Comparison of ENCODE assay signal across 24 mouse cellular contexts in the genomic region with DNA sequence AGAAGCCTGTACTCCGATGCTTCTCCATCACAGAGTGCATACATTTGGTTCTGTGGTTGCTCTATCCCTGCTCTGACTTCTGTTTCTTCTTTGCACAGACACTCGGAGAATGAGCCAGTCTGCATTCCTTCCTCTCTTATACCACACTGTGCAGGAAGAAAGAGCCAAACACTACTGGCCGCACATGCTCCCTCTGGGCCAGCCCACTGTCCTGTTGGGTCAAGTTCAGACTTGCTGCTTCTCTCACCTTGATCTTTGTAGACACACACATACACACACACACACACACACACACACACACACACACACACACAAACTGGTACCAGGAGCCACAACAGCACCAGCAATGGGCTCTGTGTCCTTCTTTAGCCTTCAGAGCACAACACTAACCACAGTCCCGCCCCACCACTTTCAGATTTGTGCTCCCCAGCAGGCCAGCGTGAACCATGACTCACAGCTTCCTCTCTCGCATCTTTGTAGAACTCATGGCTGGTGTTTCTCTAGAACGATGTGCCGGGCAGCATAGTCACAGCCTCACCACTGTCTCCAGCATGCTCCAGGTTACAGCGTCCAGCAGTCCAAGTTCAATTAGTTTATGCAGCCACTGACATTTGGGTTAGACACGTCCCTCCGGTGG. TPM values are rescaled to one million over a fixed set of nuclear protein-coding genes. Genes with fewer than 3 reads are reported as not detected.
A peak's percentile ranks its signal among the peaks of the same experiment; 100 is the strongest.
DNase-seq lines count a peak whose midpoint lies in the region; ATAC-seq lines count a peak whose summit lies in the region.
"Had no signal": no experiment of that assay in that cellular context is flagged by ENCODE, and none has a peak within 500 bp of the region (broad histone marks: within the 10 kb centered on the region; RNA-seq: fewer than 3 reads in every experiment).

No protein-coding gene starts in this region.

- peak; percentile 52 for ATAC-seq in granulocyte monocyte progenitor cell, adult 5-6 weeks (replicated peaks; ENCODE audit: poor library complexity, severe bottlenecking)
- ATAC-seq in megakaryocyte progenitor cell, adult 5-6 weeks (replicated peaks; ENCODE audit: poor library complexity): 0 out of 2 replicates have a peak, but pooled peaks have one; percentile 29
- no peak for ATAC-seq in cerebellum, adult (ENCODE audit: insufficient number of reproducible peaks, low FRiP score, low TSS enrichment)
- ATAC-seq: forebrain, embryonic 14.5 days; intestine, embryonic 15.5 days; liver, embryonic 12.5 days; liver, postnatal 0 days; lung, postnatal 0 days had no signal

- intact Hi-C loops in left cerebral cortex, postnatal 4 days (cut with DNase I): no loop called here

- DNase-seq in 3T3-L1 (ENCODE audit: low read depth, low spot score) (peak; percentile 8), MN1 (ENCODE audit: low spot score) (peak; percentile 14)
- no peak for DNase-seq in left cerebral cortex, postnatal 4 days
- DNase-seq in adrenal gland, postnatal 10 days: no peak
- DNase-seq: adrenal gland, postnatal 14 days; cerebellum, adult 11 months; cerebellum, adult 9-10 months; cerebellum, postnatal 36 days; gastrocnemius, postnatal 14 days; heart, adult 11 months; kidney, adult 9 months; kidney, postnatal 10 days; liver, postnatal 0 days; lung, postnatal 4 days; retina, postnatal 1 day; right cerebral cortex, postnatal 14 days; thymus, postnatal 4 days had no signal

RNA-seq across cellular contexts. Expression of gene Cacna1b, which starts 13.1 kb away (rescaled TPM):
- total RNA-seq in granulocyte monocyte progenitor cell, adult 5-6 weeks (2014; fragmentation: Nextera tagmentation): 0.58 and 3.2 TPM in 2 replicates
- 0.04 and 0.21 TPM in 2 replicates for total RNA-seq in granulocyte monocyte progenitor cell, adult 5-6 weeks (2017)
- 0.10 and 0.68 TPM in 2 replicates for total RNA-seq in megakaryocyte progenitor cell, adult 5-6 weeks (2015)
- total RNA-seq in megakaryocyte progenitor cell, adult 5-6 weeks (2017): 0.08 and 0.20 TPM in 2 replicates
- 100 to 1,000 TPM; 113 to 119 TPM for total RNA-seq in left cerebral cortex, postnatal 4 days (2021)
- total RNA-seq in adrenal gland, postnatal 10 days (2021): 1 to 10 TPM; 2.1 to 5.8 TPM

Comparison
In these comparisons a context has a peak if more than half of its experiments do, and no peak if none do; other contexts are left out.
1. DNase-seq: peak in 3T3-L1 (single experiment) and MN1 (single experiment); none in left cerebral cortex, postnatal 4 days (single experiment) and adrenal gland, postnatal 10 days (single experiment).
2. RNA of gene Cacna1b, which starts 13.1 kb away (total RNA-seq): 113 to 119 TPM in left cerebral cortex, postnatal 4 days; 2.1 to 5.8 TPM in adrenal gland, postnatal 10 days, 0.04 to 3.2 TPM in granulocyte monocyte progenitor cell, adult 5-6 weeks and 0.08 to 0.68 TPM in megakaryocyte progenitor cell, adult 5-6 weeks; every median in the first group is over 10 times any median in the second.